Mouse (Mus musculus): ENCODE results near the gene Nrtn. TPM values are rescaled to one million over a fixed set of nuclear protein-coding genes. Genes with fewer than 3 reads are reported as not detected.

The Nrtn gene
- polyA plus RNA-seq, 1 experiment from 2014 or later: 9.5 TPM

DNA sequence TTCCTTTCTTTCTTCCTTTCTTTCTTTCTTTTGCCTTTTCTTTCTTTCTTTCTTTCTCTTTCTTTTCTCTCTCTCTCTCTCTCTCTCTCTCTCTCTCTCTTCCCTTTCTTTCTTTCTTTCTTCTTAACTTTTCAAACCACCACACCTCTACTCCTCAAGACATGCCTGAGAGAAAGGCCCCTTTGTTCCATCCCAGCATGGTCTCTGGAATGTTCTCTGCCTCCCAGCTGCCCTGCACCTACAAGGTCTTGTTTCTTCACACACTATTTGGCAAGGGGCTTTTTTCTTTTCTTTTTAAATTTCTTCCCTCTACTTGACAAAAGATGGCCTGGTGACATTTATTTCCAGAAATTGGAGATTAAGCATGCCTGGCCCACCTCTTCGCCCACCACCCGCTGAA, 27.7 kb downstream of the Nrtn start:
- H3K4me1 ChIP-seq (ENCODE audit: control insufficient read depth, insufficient read depth, low read length): peaks cover 19% of the 10 kb centered on the region
- no peak overlapping the region for H3K27ac ChIP-seq (ENCODE audit: low read depth, low read length)
- no peaks in the 10 kb centered on the region for H3K9me3 ChIP-seq (ENCODE audit: control insufficient read depth, low read length)
- H3K4me3 ChIP-seq (ENCODE audit: low read length): no peak overlapping the region
- ATAC-seq (ENCODE audit: low FRiP score, low TSS enrichment): no peak
- H3K4me2 ChIP-seq (replicated peaks; ENCODE audit: low read depth, low read length): no peak overlapping the region
- 61% methylated on average over 2 of the region's 2 CpGs for WGBS
- H3K9ac ChIP-seq (ENCODE audit: low read depth, low read length): no peak overlapping the region
- no peaks in the 10 kb centered on the region for H3K27me3 ChIP-seq (ENCODE audit: control insufficient read depth, insufficient read depth, low read length)
- no peaks in the 10 kb centered on the region for H3K36me3 ChIP-seq (ENCODE audit: control insufficient read depth, insufficient read depth, low read length)

DNA sequence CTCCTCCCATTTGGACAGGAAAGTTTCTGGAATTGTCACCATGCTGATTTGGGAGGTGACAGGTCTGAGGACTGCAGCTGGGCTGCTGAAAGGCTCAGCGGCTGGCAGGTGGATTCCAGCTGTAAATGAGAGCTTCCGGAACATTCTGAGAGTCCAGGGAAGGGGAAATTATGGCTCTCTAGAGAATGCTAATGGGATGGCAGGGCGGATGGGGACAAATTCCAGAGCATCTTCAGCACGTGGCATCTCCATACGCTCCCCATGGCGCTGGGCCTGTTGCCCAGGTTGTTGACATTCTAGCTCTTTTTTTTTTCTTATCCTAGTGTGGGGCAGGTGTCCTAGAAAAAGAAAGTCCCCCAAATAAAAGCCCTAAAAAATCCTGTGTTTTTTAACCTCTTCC, 28.2 kb downstream of the Nrtn start:
- H3K36me3 ChIP-seq (ENCODE audit: control insufficient read depth, insufficient read depth, low read length): no peaks in the 10 kb centered on the region
- H3K27ac ChIP-seq (ENCODE audit: low read depth, low read length): no peak overlapping the region
- H3K27me3 ChIP-seq (ENCODE audit: control insufficient read depth, insufficient read depth, low read length): no peaks in the 10 kb centered on the region
- H3K4me3 ChIP-seq (ENCODE audit: low read length): no peak overlapping the region
- WGBS: 47% methylated on average over 6 of the region's 6 CpGs
- no peaks in the 10 kb centered on the region for H3K9me3 ChIP-seq (ENCODE audit: control insufficient read depth, low read length)
- H3K4me1 ChIP-seq (ENCODE audit: control insufficient read depth, insufficient read depth, low read length): peaks cover 19% of the 10 kb centered on the region
- no peak overlapping the region for H3K9ac ChIP-seq (ENCODE audit: low read depth, low read length)
- H3K4me2 ChIP-seq (replicated peaks; ENCODE audit: low read depth, low read length): no peak overlapping the region
- no peak for ATAC-seq (ENCODE audit: low FRiP score, low TSS enrichment)

DNA sequence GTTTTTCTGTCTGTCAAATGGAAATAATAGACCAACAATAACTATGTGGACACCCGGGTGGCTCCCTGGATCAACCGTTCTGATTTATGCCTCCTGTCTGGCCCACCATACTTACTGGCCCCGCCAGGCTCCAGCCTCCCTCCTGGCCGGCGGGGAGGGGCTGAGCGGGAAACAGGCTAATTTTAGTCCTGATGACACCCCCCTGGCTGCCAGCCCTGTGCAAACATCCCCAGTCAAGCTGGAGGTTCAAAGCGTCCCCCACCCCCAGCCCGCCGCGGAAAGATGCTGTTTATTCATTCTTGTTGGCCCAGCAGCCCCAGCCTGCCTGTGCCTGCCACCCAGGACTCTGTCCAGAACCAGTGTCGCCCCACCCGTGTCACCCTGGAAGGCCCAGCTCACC, 29.2 kb downstream of the Nrtn start:
- no peaks in the 10 kb centered on the region for H3K27me3 ChIP-seq (ENCODE audit: control insufficient read depth, insufficient read depth, low read length)
- peaks cover 10% of the 10 kb centered on the region; the same call in 1 of the 2 replicates for H3K36me3 ChIP-seq (ENCODE audit: control insufficient read depth, insufficient read depth, low read length)
- H3K9ac ChIP-seq (ENCODE audit: low read depth, low read length): no peak overlapping the region; the same call in 1 of the 2 replicates
- WGBS: 9% methylated on average over 12 of the region's 12 CpGs
- no peaks in the 10 kb centered on the region for H3K9me3 ChIP-seq (ENCODE audit: control insufficient read depth, low read length)
- peaks cover 23% of the 10 kb centered on the region for H3K4me1 ChIP-seq (ENCODE audit: control insufficient read depth, insufficient read depth, low read length)
- ATAC-seq (ENCODE audit: low FRiP score, low TSS enrichment): peak; percentile 13; the same call in 1 of the 2 replicates
- H3K4me3 ChIP-seq (ENCODE audit: low read length): no peak overlapping the region
- peak overlapping the region; percentile 12; the same call in 1 of the 2 replicates for H3K4me2 ChIP-seq (replicated peaks; ENCODE audit: low read depth, low read length)
- no peak overlapping the region for H3K27ac ChIP-seq (ENCODE audit: low read depth, low read length)

DNA sequence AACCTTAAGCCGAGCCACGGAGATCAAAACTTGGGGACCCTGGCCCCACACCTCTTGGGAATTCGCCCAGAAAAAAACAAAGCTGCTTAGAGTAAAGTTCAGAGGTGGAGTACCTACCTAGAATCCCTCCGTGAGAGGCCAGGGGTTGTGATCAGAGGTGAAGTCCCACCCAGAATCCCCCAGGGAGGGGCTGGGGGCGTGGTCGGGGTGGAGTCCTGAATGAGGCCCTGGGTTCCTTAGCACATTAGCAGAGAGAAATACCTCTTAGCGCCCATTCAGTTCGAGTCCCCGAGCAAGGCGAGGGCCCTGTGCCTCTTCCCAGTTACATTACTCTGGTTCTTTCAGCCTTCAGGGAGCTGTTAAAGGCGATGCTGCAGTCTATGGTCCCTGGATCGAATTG, 29.7 kb downstream of the Nrtn start:
- ATAC-seq (ENCODE audit: low FRiP score, low TSS enrichment): 0 out of 2 replicates have a peak, but pooled peaks have one; percentile 6
- H3K27ac ChIP-seq (ENCODE audit: low read depth, low read length): no peak overlapping the region
- H3K9me3 ChIP-seq (ENCODE audit: control insufficient read depth, low read length): no peaks in the 10 kb centered on the region
- peaks cover 15% of the 10 kb centered on the region; the same call in 1 of the 2 replicates for H3K36me3 ChIP-seq (ENCODE audit: control insufficient read depth, insufficient read depth, low read length)
- H3K4me3 ChIP-seq (ENCODE audit: low read length): no peak overlapping the region
- no peak overlapping the region for H3K9ac ChIP-seq (ENCODE audit: low read depth, low read length)
- 7% methylated on average over 12 of the region's 12 CpGs for WGBS
- H3K27me3 ChIP-seq (ENCODE audit: control insufficient read depth, insufficient read depth, low read length): no peaks in the 10 kb centered on the region
- no peak overlapping the region for H3K4me2 ChIP-seq (replicated peaks; ENCODE audit: low read depth, low read length)
- peaks cover 28% of the 10 kb centered on the region for H3K4me1 ChIP-seq (ENCODE audit: control insufficient read depth, insufficient read depth, low read length)

DNA sequence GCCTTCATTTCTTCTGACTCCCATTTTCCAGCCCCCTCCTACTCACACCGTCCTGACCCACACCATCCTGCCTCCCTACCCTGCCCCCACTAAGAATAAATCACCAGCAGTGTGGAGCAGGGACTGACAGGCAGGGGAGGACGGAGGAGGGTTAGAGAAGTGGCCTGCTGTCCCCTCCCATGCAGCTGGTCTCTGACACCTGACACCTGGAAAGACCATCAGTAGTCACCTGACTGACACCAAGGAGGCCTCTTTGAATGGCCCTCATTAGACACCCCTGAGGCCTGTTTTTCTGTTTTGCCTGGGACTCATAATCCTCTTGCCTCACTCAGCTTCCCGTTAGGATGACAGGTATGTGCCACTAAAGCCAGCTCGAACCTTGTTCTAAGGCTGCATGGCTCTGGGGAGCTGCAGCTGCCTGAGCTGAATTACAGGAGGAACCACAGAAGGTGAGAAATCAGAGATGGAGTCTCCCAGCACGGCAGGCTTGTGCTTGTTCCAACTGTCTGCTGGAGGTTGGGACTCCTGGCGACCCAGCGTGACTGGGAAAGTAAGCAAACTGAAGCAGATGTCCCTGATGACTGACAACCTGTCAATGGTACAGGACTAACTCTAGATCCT, 30.2 kb downstream of the Nrtn start:
- Histone ChIP-seq H3K9me3 (ENCODE audit: control insufficient read depth, low read length) (no peaks in the 10 kb centered on the region), H3K9ac (ENCODE audit: low read depth, low read length) (no peak overlapping the region), H3K36me3 (ENCODE audit: control insufficient read depth, insufficient read depth, low read length) (peaks cover 17% of the 10 kb centered on the region; the same call in 1 of the 2 replicates), H3K27me3 (ENCODE audit: control insufficient read depth, insufficient read depth, low read length) (no peaks in the 10 kb centered on the region), H3K4me1 (ENCODE audit: control insufficient read depth, insufficient read depth, low read length) (peaks cover 32% of the 10 kb centered on the region), H3K4me3 (ENCODE audit: low read length) (no peak overlapping the region), H3K27ac (ENCODE audit: low read depth, low read length) (peak overlapping the region; percentile 62; the same call in 1 of the 2 replicates), H3K4me2 (replicated peaks; ENCODE audit: low read depth, low read length) (no peak overlapping the region)
- ATAC-seq (ENCODE audit: low FRiP score, low TSS enrichment): peak; percentile 78
- 5% methylated on average over 7 of the region's 7 CpGs for WGBS

DNA sequence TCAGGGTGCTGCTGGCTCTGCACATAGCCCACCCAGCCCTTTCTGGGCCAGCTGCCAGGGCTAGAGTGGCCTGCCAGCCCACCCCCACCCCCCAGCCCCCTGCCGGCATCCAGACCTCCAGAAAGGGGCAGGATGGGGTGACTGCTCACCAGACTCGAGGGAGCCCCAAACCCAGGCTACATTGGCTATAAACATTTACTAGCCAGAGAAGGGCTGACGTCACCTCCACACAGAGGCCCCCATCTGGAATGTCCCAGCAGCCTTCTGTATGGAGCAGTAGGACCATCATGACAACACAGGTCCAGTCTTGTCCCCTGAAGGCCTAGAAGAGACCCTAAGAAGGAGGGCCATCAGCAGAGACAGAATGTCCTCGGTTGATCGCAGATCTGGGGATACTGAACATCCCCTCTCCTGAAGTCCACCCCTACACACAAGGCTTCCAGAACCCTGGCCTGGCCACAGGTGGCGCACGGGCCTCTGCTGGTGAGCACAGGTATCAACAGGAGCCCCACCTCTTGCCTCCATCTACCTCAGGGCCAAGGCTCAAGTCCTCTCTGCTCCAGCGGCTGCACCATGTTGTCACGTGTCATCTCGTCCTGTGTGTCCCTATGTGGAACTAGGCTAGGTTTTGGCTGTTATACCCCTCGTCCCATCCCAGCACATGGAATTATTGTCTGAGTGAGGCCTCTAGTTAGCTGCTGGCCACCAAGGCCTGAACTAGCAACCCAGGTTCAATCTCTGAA, 33.7 kb downstream of the Nrtn start:
- no peak for ATAC-seq (ENCODE audit: low FRiP score, low TSS enrichment)
- Histone ChIP-seq H3K9ac (ENCODE audit: low read depth, low read length) (no peak overlapping the region), H3K36me3 (ENCODE audit: control insufficient read depth, insufficient read depth, low read length) (peaks cover 31% of the 10 kb centered on the region), H3K4me2 (replicated peaks; ENCODE audit: low read depth, low read length) (no peak overlapping the region), H3K27ac (ENCODE audit: low read depth, low read length) (no peak overlapping the region), H3K27me3 (ENCODE audit: control insufficient read depth, insufficient read depth, low read length) (no peaks in the 10 kb centered on the region), H3K9me3 (ENCODE audit: control insufficient read depth, low read length) (no peaks in the 10 kb centered on the region), H3K4me3 (ENCODE audit: low read length) (no peak overlapping the region), H3K4me1 (ENCODE audit: control insufficient read depth, insufficient read depth, low read length) (peaks cover 33% of the 10 kb centered on the region)
- 78% methylated on average over 11 of the region's 11 CpGs for WGBS

DNA sequence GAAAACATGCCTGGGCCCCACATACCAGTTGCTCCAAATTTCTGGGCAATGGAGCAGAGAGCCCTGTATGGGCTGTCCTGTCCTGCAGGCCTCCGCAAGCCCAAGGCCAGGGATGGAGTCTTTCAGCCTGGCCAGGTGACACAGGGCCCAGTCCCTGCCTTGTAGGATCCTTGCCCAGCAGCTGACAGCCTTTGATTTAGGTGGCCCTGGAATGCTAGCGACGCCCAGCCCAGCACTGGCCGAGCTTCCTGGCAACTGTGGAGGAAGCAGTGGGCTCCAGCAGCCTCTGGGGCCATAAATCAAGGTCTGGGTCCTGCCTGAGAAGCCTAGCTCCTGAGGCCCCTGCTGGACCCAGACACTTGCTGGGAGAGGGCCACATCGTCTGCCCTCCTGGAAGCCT, 34.9 kb downstream of the Nrtn start:
- Histone ChIP-seq H3K9me3 (ENCODE audit: control insufficient read depth, low read length) (no peaks in the 10 kb centered on the region), H3K4me2 (replicated peaks; ENCODE audit: low read depth, low read length) (no peak overlapping the region), H3K36me3 (ENCODE audit: control insufficient read depth, insufficient read depth, low read length) (peaks cover 31% of the 10 kb centered on the region), H3K9ac (ENCODE audit: low read depth, low read length) (0 out of 2 replicates have a peak overlapping the region, but pooled peaks have one; percentile 34), H3K4me1 (ENCODE audit: control insufficient read depth, insufficient read depth, low read length) (peaks cover 24% of the 10 kb centered on the region), H3K27me3 (ENCODE audit: control insufficient read depth, insufficient read depth, low read length) (no peaks in the 10 kb centered on the region), H3K27ac (ENCODE audit: low read depth, low read length) (peak overlapping the region; percentile 47; the same call in 1 of the 2 replicates), H3K4me3 (ENCODE audit: low read length) (no peak overlapping the region)
- 9% methylated on average over 5 of the region's 5 CpGs for WGBS
- peak; percentile 21; the same call in 1 of the 2 replicates for ATAC-seq (ENCODE audit: low FRiP score, low TSS enrichment)

DNA sequence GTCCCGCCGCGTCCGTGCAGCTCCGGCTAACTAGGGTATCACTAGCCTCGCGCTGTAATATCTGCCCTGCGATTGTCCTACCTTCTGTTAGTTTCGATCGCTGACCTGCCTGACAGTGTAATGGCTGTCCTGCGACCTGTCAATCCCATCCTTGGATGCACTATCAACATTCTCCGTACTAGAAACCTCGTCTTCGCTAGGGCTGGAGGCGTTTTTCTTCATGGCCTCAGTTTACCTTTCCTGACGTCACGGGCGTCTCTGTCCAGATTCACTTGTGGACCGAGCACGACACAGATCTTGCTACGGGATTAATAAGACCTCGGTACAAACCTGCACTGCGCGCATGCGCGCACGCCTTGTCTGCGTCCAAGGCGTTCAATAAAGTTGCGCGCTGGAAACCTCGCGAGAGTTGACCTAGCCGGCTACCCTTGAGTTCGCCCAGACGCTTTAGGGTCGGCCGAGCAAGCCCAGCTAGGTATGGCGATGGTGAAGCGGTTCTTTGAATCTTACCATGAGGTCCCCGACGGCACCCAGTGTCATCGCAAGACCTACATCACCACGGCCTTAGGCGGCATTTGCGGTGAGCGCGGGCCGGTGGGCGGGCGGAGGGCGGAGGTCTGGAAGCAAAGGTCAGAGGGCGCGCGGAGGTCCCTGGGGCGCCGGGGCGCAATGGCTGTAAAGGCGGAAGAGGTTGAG, 39.8 kb downstream of the Nrtn start, which contains the start of the genes Ndufa11 and Vmac:
Gene Ndufa11, plus strand, starts transcription at position 405 of the 696 bp plus-strand sequence.
Gene Vmac, minus strand, starts transcription at position 660 of the 696 bp plus-strand sequence.
- H3K4me3 ChIP-seq (ENCODE audit: low read length): peak within 1 kb of the TSS; percentile 84
- peak within 1 kb of the TSS; percentile 73 for H3K27ac ChIP-seq (ENCODE audit: low read depth, low read length)
- no peaks in the 10 kb centered on the region for H3K9me3 ChIP-seq (ENCODE audit: control insufficient read depth, low read length)
- H3K27me3 ChIP-seq (ENCODE audit: control insufficient read depth, insufficient read depth, low read length): no peaks in the 10 kb centered on the region
- H3K4me2 ChIP-seq (replicated peaks; ENCODE audit: low read depth, low read length): peak within 1 kb of the TSS; percentile 77
- ATAC-seq (ENCODE audit: low FRiP score, low TSS enrichment): peak; percentile 73
- H3K9ac ChIP-seq (ENCODE audit: low read depth, low read length): peak within 1 kb of the TSS; percentile 82
- WGBS: under 1% methylated on average over 59 of the region's 59 CpGs
- peaks cover 12% of the 10 kb centered on the region for H3K4me1 ChIP-seq (ENCODE audit: control insufficient read depth, insufficient read depth, low read length)
- peaks cover 23% of the 10 kb centered on the region for H3K36me3 ChIP-seq (ENCODE audit: control insufficient read depth, insufficient read depth, low read length)

All from kidney, embryonic 14.5 days (tissue).